Comparison of ENCODE assay signal across 18 mouse cellular contexts in genomic region chr12:103276422-103276821, GRCm38 (mm10). TPM values are rescaled to one million over a fixed set of nuclear protein-coding genes. Genes with fewer than 3 reads are reported as not detected.
DNase-seq lines count a peak whose midpoint lies in the region; TF ChIP-seq lines count a peak whose summit lies in the region.
"Had no signal": no experiment of that assay in that cellular context is flagged by ENCODE, and none has a peak within 500 bp of the region (broad histone marks: within the 10 kb centered on the region; RNA-seq: fewer than 3 reads in every experiment).

No protein-coding gene starts in this region.

- intact Hi-C loops in left cerebral cortex, postnatal 10 days (cut with DNase I), result no loop called here
- intact Hi-C loops in gastrocnemius, postnatal 14 days (cut with DNase I; ENCODE audit: low total_unique reads), result no loop called here

- DNase-seq in left cerebral cortex, adult 18-20 months (ENCODE audit: low spot score in 2 of 2), result peak; percentile 24 to 34
- no peak for DNase-seq in left cerebral cortex, postnatal 10 days (ENCODE audit: extremely low spot score in 1 of 2, low spot score in 2 of 2)
- peak; percentile 69 for DNase-seq in MN1 (ENCODE audit: low spot score)
- peak; percentile 37 to 55 for DNase-seq in layer of hippocampus, adult 2 months (ENCODE audit: low spot score in 2 of 2)
- DNase-seq in right cerebral cortex, postnatal 25 days, result peak; percentile 52
- DNase-seq in gastrocnemius, postnatal 14 days, result no peak
- no peak for DNase-seq in urinary bladder, postnatal 14 days (ENCODE audit: low spot score)
- DNase-seq in natural killer cell, adult 2 months (ENCODE audit: low spot score in 2 of 2), result no peak
- DNase-seq: cerebellum, postnatal 14 days; gastrocnemius, adult 2 months; heart, adult 11 months; kidney, adult 2 months; kidney, postnatal 4 days; liver, embryonic 13.5 days had no signal

- TF ChIP-seq CTCF in layer of hippocampus, adult 2 months (conservative IDR thresholded peaks at IDR 0.05), result peak; percentile 68

- H3K27ac ChIP-seq in layer of hippocampus, adult 2 months, result peak overlapping the region; percentile 52
- H3K27ac ChIP-seq: forebrain, embryonic 12.5 days; gastrocnemius, adult 2 months; limb, embryonic 12.5 days; liver, embryonic 13.5 days; lung, embryonic 15.5 days; midbrain, embryonic 15.5 days had no signal

- H3K4me3 ChIP-seq in layer of hippocampus, adult 2 months, result no peak overlapping the region
- H3K4me3 ChIP-seq: forebrain, embryonic 12.5 days; gastrocnemius, adult 2 months; limb, embryonic 12.5 days; liver, embryonic 13.5 days; lung, embryonic 15.5 days; midbrain, embryonic 15.5 days had no signal

RNA-seq across cellular contexts. Expression of gene Fam181a, which starts 34.4 kb away (rescaled TPM):
- total RNA-seq in left cerebral cortex, adult 18-20 months (2021), result 1 to 10 TPM; 2.9 to 4.6 TPM
- total RNA-seq in left cerebral cortex, postnatal 10 days (2021), result 1 to 10 TPM; 5.1 to 7.1 TPM
- total RNA-seq in layer of hippocampus, adult 2 months (2021), result 1 to 10 TPM; 1.5 to 2.3 TPM
- total RNA-seq in gastrocnemius, postnatal 14 days (2021), result not detected
- total RNA-seq: gastrocnemius, adult 2 months had no signal

RNA-seq across cellular contexts. Expression of gene Prima1, which starts 34.5 kb away (rescaled TPM):
- 1 to 10 TPM; 4.6 to 6.8 TPM for total RNA-seq in left cerebral cortex, adult 18-20 months (2021)
- 1 to 10 TPM; 1.3 to 3.0 TPM for total RNA-seq in left cerebral cortex, postnatal 10 days (2021)
- 1 to 10 TPM; 3.6 to 3.7 TPM for total RNA-seq in layer of hippocampus, adult 2 months (2021)
- 10 to 100 TPM in 1 of 2 experiments, 1 to 10 TPM in 1; 2.3 to 14.0 TPM for total RNA-seq in gastrocnemius, postnatal 14 days (2021)

Comparison
In these comparisons a context has a peak if more than half of its experiments do, and no peak if none do; other contexts are left out.
1. DNase-seq: peak in left cerebral cortex, adult 18-20 months (2 of 2), MN1 (single experiment), layer of hippocampus, adult 2 months (2 of 2) and right cerebral cortex, postnatal 25 days (single experiment); none in left cerebral cortex, postnatal 10 days (0 of 2), gastrocnemius, postnatal 14 days (single experiment), urinary bladder, postnatal 14 days (single experiment) and natural killer cell, adult 2 months (0 of 2).